Mouse (Mus musculus): ENCODE results near the gene Slc30a3. TPM values are rescaled to one million over a fixed set of nuclear protein-coding genes. Genes with fewer than 3 reads are reported as not detected.

Gene Slc30a3
- polyA plus RNA-seq (2012; fragmentation: generic; extraction: Trizol), result 1 to 10 TPM in 1 of 2 experiments, under 1 TPM in 1; 0.47 to 3.0 TPM

DNA sequence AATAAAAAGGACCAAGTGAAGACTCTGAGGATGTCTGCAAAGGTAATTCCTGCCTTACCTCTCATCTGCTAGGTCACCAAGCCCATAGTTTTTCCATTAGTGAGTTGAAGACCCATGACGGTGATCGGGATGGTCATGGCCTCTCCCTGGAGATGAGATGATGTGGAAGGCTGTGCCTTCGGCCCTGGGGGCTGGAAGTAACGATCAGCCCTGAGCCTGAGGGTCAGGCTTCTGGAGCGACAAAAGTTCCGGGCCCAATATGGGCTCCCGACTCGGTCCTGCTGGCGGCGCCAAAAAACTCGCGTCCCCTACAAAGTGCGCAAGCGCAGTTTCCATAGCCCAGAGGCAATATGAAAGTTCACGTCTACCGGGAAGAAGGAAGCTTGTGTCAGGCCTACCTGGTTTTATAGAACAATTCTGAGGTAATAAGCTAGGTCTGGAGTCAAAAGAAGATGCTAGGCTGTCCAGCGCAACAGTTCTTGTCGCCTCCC is at the start of gene Slc30a3:
Gene Slc30a3 (minus strand): TSS at position 238 of the 491 bp plus-strand sequence.

DNA sequence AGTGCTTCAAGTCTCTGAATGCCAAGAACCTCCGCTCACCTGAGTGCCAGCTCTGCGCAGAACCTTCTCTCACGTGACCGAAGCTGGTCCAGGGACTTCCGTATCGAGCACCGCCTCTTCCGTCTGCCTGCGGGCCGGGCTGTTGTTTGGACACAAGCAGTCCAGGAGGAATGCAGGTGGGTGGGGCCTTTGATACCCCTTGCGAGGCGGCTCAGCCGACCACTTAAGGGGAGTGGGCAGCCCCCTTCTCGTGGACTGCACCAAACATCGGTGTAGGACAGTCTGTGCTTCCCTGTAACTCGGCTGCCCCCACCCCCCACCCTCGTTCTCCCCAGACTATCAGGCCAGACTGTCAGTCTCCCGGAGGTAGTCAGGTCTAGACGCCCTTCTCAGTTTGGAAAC is 46.1 kb upstream of the Slc30a3 start, which contains the start of gene Mpv17:
Gene Mpv17 (minus strand): TSS at position 100 of the 402 bp plus-strand sequence.

DNA sequence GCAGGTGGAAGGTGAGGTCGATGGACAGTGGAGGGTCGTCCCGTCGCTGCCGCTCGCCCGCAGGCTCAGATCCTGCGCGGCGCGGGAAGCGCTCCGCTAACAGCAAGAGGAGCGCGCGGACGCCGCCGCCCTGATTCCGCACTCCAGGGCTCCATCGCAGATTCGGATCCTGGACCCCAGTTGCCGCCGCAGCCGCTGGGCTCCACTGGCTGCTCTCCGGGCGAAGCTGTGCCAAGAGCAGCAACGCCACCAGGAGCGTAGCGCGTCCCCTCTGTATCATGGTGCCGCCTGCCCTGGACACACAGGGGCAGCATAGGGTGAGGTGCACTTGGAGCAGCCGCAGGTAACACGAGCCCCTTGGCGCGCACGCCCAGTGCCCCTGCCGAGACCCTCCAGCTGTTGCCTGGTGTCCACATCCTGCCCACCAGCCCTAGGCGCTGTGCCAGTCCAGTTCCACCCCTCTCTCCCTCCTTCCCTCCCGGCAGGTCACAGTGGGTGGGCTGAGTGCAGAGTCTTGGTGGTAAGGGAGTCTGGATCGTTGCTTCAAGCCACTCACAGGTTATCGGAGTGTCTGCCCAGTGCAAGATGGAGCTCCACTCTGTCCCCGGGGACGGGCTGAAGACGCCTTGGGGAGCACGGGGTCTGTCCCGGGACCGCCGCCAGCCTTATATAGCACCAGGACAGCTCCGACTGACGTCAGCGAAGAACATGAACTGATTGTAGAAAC is 30.4 kb upstream of the Slc30a3 start, which contains the start of gene Ucn:
Gene Ucn (minus strand): TSS at position 589 of the 727 bp plus-strand sequence.

DNA sequence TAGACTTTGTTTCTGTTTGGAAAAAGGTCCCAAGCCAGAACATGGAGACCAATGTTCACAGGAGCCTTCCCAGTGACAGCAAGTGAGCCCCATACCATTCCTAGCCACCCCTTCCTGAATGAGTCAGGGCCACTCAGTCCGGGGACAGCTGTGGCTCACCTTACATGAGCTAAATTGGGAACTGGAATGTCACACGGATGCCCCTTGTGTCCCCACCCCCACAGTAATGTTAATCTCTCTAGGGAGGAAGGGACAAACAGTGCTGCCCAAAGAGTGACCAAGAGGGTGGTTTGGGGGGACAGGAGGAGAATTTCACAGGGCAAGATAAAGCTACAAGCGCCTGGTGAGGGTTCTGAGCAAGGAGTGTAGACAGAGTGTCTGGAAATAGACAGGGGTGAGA is 8.3 kb upstream of the Slc30a3 start, which contains the start of gene Trim54:
Gene Trim54 (plus strand): TSS at position 359 of the 400 bp plus-strand sequence.

DNA sequence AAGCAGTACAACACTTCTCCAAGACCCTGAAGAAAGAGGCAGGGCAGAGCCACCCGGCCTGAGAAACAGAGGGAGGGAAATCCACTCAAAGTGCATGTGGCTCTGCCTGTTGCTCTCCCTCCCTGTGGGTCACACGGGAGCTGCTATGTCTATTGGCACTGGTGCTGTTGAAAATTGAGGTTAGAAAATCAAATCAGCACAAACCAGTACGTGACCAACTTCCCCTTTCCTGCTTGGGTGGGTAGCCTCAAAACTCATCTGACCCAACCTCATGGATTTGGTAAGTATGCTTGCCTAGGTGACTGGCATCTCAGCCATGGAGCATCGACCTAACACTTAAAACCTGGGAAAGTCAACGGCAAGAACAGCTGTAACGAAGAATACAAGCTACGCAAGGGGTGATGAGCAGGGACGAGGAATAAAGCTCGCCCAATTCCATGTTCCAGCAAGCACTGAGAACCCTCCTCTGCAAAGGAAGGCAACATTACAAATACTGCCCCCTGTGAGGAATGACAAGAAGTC is 2.2 kb downstream of the Slc30a3 start, which contains the start of gene Dnajc5g:
Gene Dnajc5g (plus strand): TSS at position 472 of the 522 bp plus-strand sequence.

DNA sequence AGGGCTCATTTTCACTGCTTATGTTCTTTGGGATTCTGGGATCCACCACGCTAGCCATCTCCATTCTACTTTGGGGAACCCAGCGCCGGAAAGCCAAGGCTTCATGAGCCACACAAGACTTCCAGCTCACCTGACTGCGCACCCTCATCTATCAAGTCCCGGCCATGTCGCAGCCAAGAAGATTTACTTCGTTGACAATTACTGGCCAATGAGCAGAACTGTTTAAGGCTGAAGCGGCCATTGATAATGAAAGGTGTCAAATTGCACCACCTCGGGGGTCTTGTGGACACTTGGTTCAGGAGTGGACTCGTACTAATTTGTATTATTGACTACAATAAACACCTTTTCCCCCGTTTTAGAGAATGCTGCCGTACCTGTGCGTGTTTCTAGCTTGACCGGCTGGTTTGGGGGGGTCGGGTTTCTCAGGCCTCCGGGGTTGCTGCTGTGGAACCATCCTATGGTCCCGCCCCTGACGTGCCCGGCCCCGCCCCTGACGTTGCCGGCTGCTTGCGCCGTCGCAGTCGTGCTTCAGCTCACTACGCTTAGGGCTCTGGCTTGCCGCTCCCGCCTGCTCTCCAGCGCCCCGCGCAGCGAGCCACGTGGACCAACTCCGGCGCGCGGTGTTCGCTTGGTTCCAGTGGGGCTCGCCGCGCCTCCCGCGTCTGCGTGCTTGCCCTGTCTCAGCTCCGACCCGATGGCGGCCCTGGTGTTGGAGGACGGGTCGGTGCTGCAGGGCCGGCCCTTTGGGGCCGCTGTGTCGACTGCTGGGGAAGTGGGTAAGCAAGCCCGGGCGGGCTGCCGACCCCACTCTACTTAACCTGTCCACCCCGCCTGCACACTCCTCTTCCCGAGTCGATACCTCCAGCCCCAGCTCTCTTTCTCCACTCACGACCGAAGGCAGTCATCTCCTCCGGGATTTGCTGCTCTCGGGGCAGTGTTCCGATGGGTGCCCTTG is 53.5 kb downstream of the Slc30a3 start, which contains the start of gene Cad:
Gene Cad (plus strand): TSS at position 520 of the 955 bp plus-strand sequence.

DNA sequence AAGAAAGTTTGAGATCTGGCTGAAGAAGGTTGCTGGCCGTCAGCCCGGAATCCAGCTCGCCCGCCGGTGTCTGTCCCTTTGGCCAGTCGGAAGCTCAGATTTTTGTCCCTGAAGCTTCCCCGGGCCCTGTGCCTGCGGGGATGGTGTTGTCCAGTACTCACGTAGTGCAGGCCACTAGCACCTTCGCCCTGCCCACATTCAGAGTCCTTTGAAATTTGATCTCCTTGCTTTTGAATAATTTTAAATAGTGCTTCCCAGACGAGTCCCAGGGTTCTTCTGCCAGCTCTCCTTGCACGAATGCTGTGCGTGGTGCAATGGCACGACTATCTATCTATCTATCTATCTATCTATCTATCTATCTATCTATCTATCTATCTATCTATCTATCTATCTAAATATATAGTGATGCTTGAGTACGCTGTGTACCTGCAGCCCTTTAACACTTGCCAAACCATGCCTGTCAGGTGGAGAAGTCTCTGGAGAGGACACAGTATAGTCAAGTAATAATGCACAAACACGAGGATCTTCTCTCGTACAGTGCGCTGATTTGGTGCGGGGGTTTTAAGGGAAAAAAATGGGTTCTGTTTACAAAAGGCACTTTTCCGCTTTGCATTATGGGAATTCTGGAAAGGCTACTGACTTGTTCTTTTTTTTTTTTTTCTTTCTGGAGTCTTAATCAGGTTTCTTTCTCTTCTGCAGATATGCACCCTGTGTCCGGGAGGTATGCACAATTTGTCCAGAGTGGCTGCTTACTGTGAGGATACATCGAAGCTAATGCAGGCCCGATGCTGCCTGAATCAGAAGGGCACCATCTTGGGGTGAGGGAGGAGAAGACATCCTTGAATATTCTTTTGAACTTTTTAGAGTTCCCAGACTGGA is 59.0 kb downstream of the Slc30a3 start, which contains the start of gene Slc5a6:
Gene Slc5a6 (minus strand): TSS at position 162 of the 879 bp plus-strand sequence.

DNA sequence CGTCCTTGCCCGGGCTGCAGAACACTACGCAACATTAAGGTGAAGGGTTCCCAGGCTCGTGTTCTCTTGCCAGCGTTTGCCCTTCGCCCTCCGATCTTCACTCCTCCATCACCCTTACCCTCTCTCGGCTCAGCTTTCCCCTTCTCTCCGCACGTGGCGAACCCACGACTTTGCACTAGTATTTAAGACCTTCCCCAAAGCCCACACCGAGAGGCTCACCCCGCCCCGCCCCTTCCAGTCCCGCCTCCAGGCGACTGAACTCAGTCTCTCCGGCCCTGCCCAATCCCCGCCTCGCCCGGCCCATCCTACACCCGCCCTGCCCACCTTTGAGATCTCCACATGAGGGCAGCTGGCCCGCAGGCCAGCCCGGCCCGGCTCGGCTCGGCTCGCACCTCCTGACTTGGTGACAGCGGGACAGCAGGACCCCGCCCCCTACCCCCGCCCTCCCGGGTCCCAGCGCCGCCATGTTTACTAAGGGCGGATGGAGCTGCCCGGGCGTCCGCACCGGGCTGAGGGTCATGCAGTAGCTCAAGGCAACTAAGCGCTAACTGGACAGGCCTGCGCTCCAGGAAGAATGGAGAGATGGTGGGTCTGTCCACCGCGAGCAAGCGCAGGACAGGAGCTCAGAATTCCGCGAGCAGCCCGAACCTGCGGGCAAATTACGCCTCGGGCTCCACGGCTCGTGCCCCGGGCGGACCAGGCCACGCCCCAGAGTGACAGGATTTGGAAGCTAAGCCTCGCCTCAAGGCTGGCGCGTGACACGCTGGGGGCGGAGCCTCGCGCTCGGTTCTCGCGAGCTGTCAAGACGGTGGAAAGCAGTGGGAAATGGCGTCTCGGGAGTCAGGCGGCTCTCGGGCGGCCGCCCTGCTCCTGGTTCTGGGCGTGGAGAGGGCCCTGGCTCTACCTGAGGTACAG is 59.9 kb downstream of the Slc30a3 start, which contains the start of gene Atraid:
Gene Atraid (plus strand): TSS at position 465 of the 915 bp plus-strand sequence.

Other genes starting within 250 kb of the Slc30a3 start
- 10 to 100 TPM; 49.8 to 61.3 TPM for gene Tmem214, start 240.2 kb downstream of the Slc30a3 start, polyA plus RNA-seq (2012; fragmentation: generic; extraction: Trizol)
- gene Agbl5, start 219.5 kb downstream of the Slc30a3 start, polyA plus RNA-seq (2012; fragmentation: generic; extraction: Trizol), result 10 to 100 TPM in 1 of 2 experiments, 1 to 10 TPM in 1; 3.0 to 14.2 TPM
- gene Ost4, start 200.4 kb downstream of the Slc30a3 start, polyA plus RNA-seq (2012; fragmentation: generic; extraction: Trizol), result 100 to 1,000 TPM; 358 to 516 TPM
- 100 to 1,000 TPM in 1 of 2 experiments, 10 to 100 TPM in 1; 72.2 to 299 TPM for gene Emilin1, start 194.8 kb downstream of the Slc30a3 start, polyA plus RNA-seq (2012; fragmentation: generic; extraction: Trizol)
- 10 to 100 TPM in 1 of 2 experiments, 1 to 10 TPM in 1; 4.2 to 16.0 TPM for gene Khk, start 186.8 kb downstream of the Slc30a3 start, polyA plus RNA-seq (2012; fragmentation: generic; extraction: Trizol)
- gene Cgref1, start 162.6 kb downstream of the Slc30a3 start, polyA plus RNA-seq (2012; fragmentation: generic; extraction: Trizol), result 10 to 100 TPM in 1 of 2 experiments, 1 to 10 TPM in 1; 7.5 to 26.7 TPM
- 100 to 1,000 TPM; 101 to 115 TPM for gene Preb, start 147.9 kb downstream of the Slc30a3 start, polyA plus RNA-seq (2012; fragmentation: generic; extraction: Trizol)
- gene Tcf23, start 139.6 kb downstream of the Slc30a3 start, polyA plus RNA-seq (2012; fragmentation: generic; extraction: Trizol), result under 1 TPM; 0.01 to 0.09 TPM
- gene Atraid, start 59.9 kb downstream of the Slc30a3 start, polyA plus RNA-seq (2012; fragmentation: generic; extraction: Trizol), result 100 to 1,000 TPM in 1 of 2 experiments, 10 to 100 TPM in 1; 87.3 to 332 TPM
- 1 to 10 TPM; 4.7 to 5.6 TPM for gene Slc5a6, start 59.3 kb downstream of the Slc30a3 start, polyA plus RNA-seq (2012; fragmentation: generic; extraction: Trizol)
- 10 to 100 TPM; 17.9 to 34.9 TPM for gene Cad, start 53.5 kb downstream of the Slc30a3 start, polyA plus RNA-seq (2012; fragmentation: generic; extraction: Trizol)
- not detected for gene Dnajc5g, start 2.0 kb downstream of the Slc30a3 start, polyA plus RNA-seq (2012; fragmentation: generic; extraction: Trizol)
- gene Trim54, start 8.5 kb upstream of the Slc30a3 start, polyA plus RNA-seq (2012; fragmentation: generic; extraction: Trizol), result under 1 TPM; 0.04 to 0.61 TPM
- gene Ucn, start 30.6 kb upstream of the Slc30a3 start, polyA plus RNA-seq (2012; fragmentation: generic; extraction: Trizol), result not detected
- 10 to 100 TPM; 21.8 to 85.3 TPM for gene Mpv17, start 46.0 kb upstream of the Slc30a3 start, polyA plus RNA-seq (2012; fragmentation: generic; extraction: Trizol)
- 1 to 10 TPM in 1 of 2 experiments, under 1 TPM in 1; 0.32 to 2.0 TPM for gene Gm29609, start 71.7 kb upstream of the Slc30a3 start, polyA plus RNA-seq (2012; fragmentation: generic; extraction: Trizol)
- gene Gtf3c2, start 71.9 kb upstream of the Slc30a3 start, polyA plus RNA-seq (2012; fragmentation: generic; extraction: Trizol), result 10 to 100 TPM; 17.7 to 36.2 TPM
- gene Snx17, start 85.0 kb upstream of the Slc30a3 start, polyA plus RNA-seq (2012; fragmentation: generic; extraction: Trizol), result 100 to 1,000 TPM; 166 to 169 TPM
- 10 to 100 TPM; 36.4 to 57.5 TPM for gene Eif2b4, start 85.2 kb upstream of the Slc30a3 start, polyA plus RNA-seq (2012; fragmentation: generic; extraction: Trizol)
- gene Zfp513, start 94.1 kb upstream of the Slc30a3 start, polyA plus RNA-seq (2012; fragmentation: generic; extraction: Trizol), result 10 to 100 TPM in 1 of 2 experiments, 1 to 10 TPM in 1; 8.8 to 22.4 TPM
- gene Ppm1g, start 112.5 kb upstream of the Slc30a3 start, polyA plus RNA-seq (2012; fragmentation: generic; extraction: Trizol), result 100 to 1,000 TPM in 1 of 2 experiments, 10 to 100 TPM in 1; 90.1 to 144 TPM
- gene Nrbp1, start 132.6 kb upstream of the Slc30a3 start, polyA plus RNA-seq (2012; fragmentation: generic; extraction: Trizol), result 100 to 1,000 TPM in 1 of 2 experiments, 10 to 100 TPM in 1; 54.1 to 114 TPM
- under 1 TPM in 1 of 2 experiments, not detected in 1; 0.33 TPM for gene Gm9970, start 133.0 kb upstream of the Slc30a3 start, polyA plus RNA-seq (2012; fragmentation: generic; extraction: Trizol)
- 1 to 10 TPM in 1 of 2 experiments, under 1 TPM in 1; 0.06 to 4.5 TPM for gene Krtcap3, start 143.5 kb upstream of the Slc30a3 start, polyA plus RNA-seq (2012; fragmentation: generic; extraction: Trizol)
- 10 to 100 TPM in 1 of 2 experiments, 1 to 10 TPM in 1; 6.9 to 36.9 TPM for gene Ift172, start 182.9 kb upstream of the Slc30a3 start, polyA plus RNA-seq (2012; fragmentation: generic; extraction: Trizol)
- 10 to 100 TPM; 18.9 to 26.1 TPM for gene Fndc4, start 187.8 kb upstream of the Slc30a3 start, polyA plus RNA-seq (2012; fragmentation: generic; extraction: Trizol)
- not detected for gene Gckr, start 189.2 kb upstream of the Slc30a3 start, polyA plus RNA-seq (2012; fragmentation: generic; extraction: Trizol)